9 mouse cellular contexts compared by ENCODE assay signal in genomic region chr11:115071631-115072294, GRCm38 (mm10). TPM values are rescaled to one million over a fixed set of nuclear protein-coding genes. Genes with fewer than 3 reads are reported as not detected.
DNase-seq lines count a peak whose midpoint lies in the region; ATAC-seq and TF ChIP-seq lines count a peak whose summit lies in the region.
"Had no signal": no experiment of that assay in that cellular context is flagged by ENCODE, and none has a peak within 500 bp of the region (broad histone marks: within the 10 kb centered on the region; RNA-seq: fewer than 3 reads in every experiment).

No protein-coding gene starts in this region.

- H3K36me3 ChIP-seq in hindbrain, embryonic 16.5 days (ENCODE audit: control insufficient read depth, insufficient read depth, low read length) = no peaks in the 10 kb centered on the region
- H3K36me3 ChIP-seq in liver, embryonic 13.5 days = no peaks in the 10 kb centered on the region

- H3K9me3 ChIP-seq in hindbrain, embryonic 16.5 days (ENCODE audit: control insufficient read depth, low read length) = no peaks in the 10 kb centered on the region
- no peaks in the 10 kb centered on the region for H3K9me3 ChIP-seq in liver, embryonic 13.5 days (replicated peaks)

- H3K27ac ChIP-seq in bone marrow, adult 2 months (ENCODE audit: control insufficient read depth, insufficient read depth, low read depth, low read length, poor library complexity) = peak overlapping the region; percentile 6; the same call in 1 of the 2 replicates
- H3K27ac ChIP-seq in hindbrain, embryonic 16.5 days (ENCODE audit: low read depth, low read length) = peak overlapping the region; percentile 65; the same call in 1 of the 2 replicates
- no peak overlapping the region for H3K27ac ChIP-seq in liver, embryonic 13.5 days

- DNase-seq in 416B (ENCODE audit: low read depth) = peak; percentile 90
- peak; percentile 45 for DNase-seq in gastrocnemius, postnatal 10 days
- no peak for DNase-seq in liver, embryonic 13.5 days
- no peak for DNase-seq in layer of hippocampus, adult 9-10 months (ENCODE audit: low spot score)
- no peak for DNase-seq in testis, postnatal 14 days (ENCODE audit: low spot score)

- H3K9ac ChIP-seq in hindbrain, embryonic 16.5 days (ENCODE audit: low read depth, low read length) = no peak overlapping the region
- H3K9ac ChIP-seq in liver, embryonic 13.5 days = no peak overlapping the region

- H3K4me2 ChIP-seq in hindbrain, embryonic 16.5 days (ENCODE audit: low read length) = peak overlapping the region; percentile 38
- H3K4me2 ChIP-seq in liver, embryonic 13.5 days = peak overlapping the region; percentile 23

- no peak for TF ChIP-seq POLR2A in bone marrow, adult 2 months (IDR thresholded peaks at IDR 0.05; ENCODE audit: borderline replicate concordance, control insufficient read depth, low read depth, low read length)

- ATAC-seq in hindbrain, embryonic 16.5 days = 0 out of 2 replicates have a peak, but pooled peaks have one; percentile 48
- no peak for ATAC-seq in liver, embryonic 13.5 days (ENCODE audit: low read depth)
- ATAC-seq in monocyte, adult 5-6 weeks (replicated peaks; ENCODE audit: insufficient number of reproducible peaks, low FRiP score, low TSS enrichment, poor library complexity, severe bottlenecking) = peak; percentile 66

- no peaks in the 10 kb centered on the region for H3K4me1 ChIP-seq in bone marrow, adult 2 months (ENCODE audit: control insufficient read depth, insufficient read depth, low read length)
- peaks cover 11% of the 10 kb centered on the region for H3K4me1 ChIP-seq in hindbrain, embryonic 16.5 days (ENCODE audit: control insufficient read depth, insufficient read depth, low read depth, low read length)
- H3K4me1 ChIP-seq in liver, embryonic 13.5 days (replicated peaks) = peaks cover 28% of the 10 kb centered on the region

- 6% methylated on average over 14 of the region's 14 CpGs for WGBS in bone marrow, adult 2 months
- 9% methylated on average over 14 of the region's 14 CpGs for WGBS in hindbrain, embryonic 16.5 days
- 13% methylated on average over 14 of the region's 14 CpGs for WGBS in liver, embryonic 13.5 days (ENCODE audit: insufficient replicate concordance)

- peaks cover 7% of the 10 kb centered on the region; the same call in 1 of the 2 replicates for H3K27me3 ChIP-seq in hindbrain, embryonic 16.5 days (replicated peaks; ENCODE audit: control insufficient read depth, insufficient read depth, low read length)
- H3K27me3 ChIP-seq in liver, embryonic 13.5 days = no peaks in the 10 kb centered on the region

- no peak overlapping the region for H3K4me3 ChIP-seq in bone marrow, adult 2 months (replicated peaks; ENCODE audit: control insufficient read depth, low read depth, low read length)
- H3K4me3 ChIP-seq in hindbrain, embryonic 16.5 days (ENCODE audit: low read length) = no peak overlapping the region
- no peak overlapping the region for H3K4me3 ChIP-seq in liver, embryonic 13.5 days (replicated peaks)

- TF ChIP-seq CTCF in bone marrow, adult 2 months (IDR thresholded peaks at IDR 0.05; ENCODE audit: control insufficient read depth, insufficient read depth, low read length) = no peak

RNA-seq across cellular contexts. Expression of gene Cd300e, which starts 9.8 kb away (rescaled TPM):
- not detected in 2 replicates for polyA plus RNA-seq in bone marrow, adult 2 months (2011; ENCODE audit: insufficient read depth, insufficient read length, low replicate concordance, missing spikeins)
- not detected for total RNA-seq in gastrocnemius, postnatal 10 days (2021)
- polyA plus RNA-seq in hindbrain, embryonic 16.5 days (2015; fragmentation: Nextera tagmentation; extraction: Ambion mirVana) = 0.08 and 0.12 TPM in 2 replicates
- polyA plus RNA-seq in liver, embryonic 13.5 days (2015; fragmentation: Nextera tagmentation; extraction: Ambion mirVana) = 0.68 and 0.82 TPM in 2 replicates
- 160 to 198 TPM (median 162 TPM) in 3 replicates for total RNA-seq in monocyte, adult 5-6 weeks (2017)

RNA-seq across cellular contexts. Expression of gene Rab37, which starts 19.5 kb away (rescaled TPM):
- 5.3 and 11.6 TPM in 2 replicates for polyA plus RNA-seq in bone marrow, adult 2 months (2011; ENCODE audit: insufficient read depth, insufficient read length, low replicate concordance, missing spikeins)
- total RNA-seq in gastrocnemius, postnatal 10 days (2021) = under 1 TPM; 0.21 to 0.77 TPM
- polyA plus RNA-seq in hindbrain, embryonic 16.5 days (2015; fragmentation: Nextera tagmentation; extraction: Ambion mirVana) = 0.89 and 1.3 TPM in 2 replicates
- polyA plus RNA-seq in liver, embryonic 13.5 days (2015; fragmentation: Nextera tagmentation; extraction: Ambion mirVana) = 3.3 and 3.6 TPM in 2 replicates
- 31.7 to 64.8 TPM (median 33.2 TPM) in 3 replicates for total RNA-seq in monocyte, adult 5-6 weeks (2017)

RNA-seq across cellular contexts. Expression of gene Cd300ld3, which starts 23.6 kb away (rescaled TPM):
- polyA plus RNA-seq in bone marrow, adult 2 months (2011; ENCODE audit: insufficient read depth, insufficient read length, low replicate concordance, missing spikeins) = 1.8 and 3.9 TPM in 2 replicates
- 1 to 10 TPM; 2.4 to 3.7 TPM for total RNA-seq in gastrocnemius, postnatal 10 days (2021)
- not detected in 2 replicates for polyA plus RNA-seq in hindbrain, embryonic 16.5 days (2015; fragmentation: Nextera tagmentation; extraction: Ambion mirVana)
- polyA plus RNA-seq in liver, embryonic 13.5 days (2015; fragmentation: Nextera tagmentation; extraction: Ambion mirVana) = not detected in 2 replicates
- 358 to 471 TPM (median 466 TPM) in 3 replicates for total RNA-seq in monocyte, adult 5-6 weeks (2017)

RNA-seq across cellular contexts. Expression of gene Cd300ld5, which starts 34.2 kb away (rescaled TPM):
- 1.8 TPM in 1 of 2 replicates, not detected in the other for polyA plus RNA-seq in bone marrow, adult 2 months (2011; ENCODE audit: insufficient read depth, insufficient read length, low replicate concordance, missing spikeins)
- total RNA-seq in gastrocnemius, postnatal 10 days (2021) = 1 to 10 TPM; 1.4 to 4.7 TPM
- polyA plus RNA-seq in hindbrain, embryonic 16.5 days (2015; fragmentation: Nextera tagmentation; extraction: Ambion mirVana) = not detected in 2 replicates
- not detected in 2 replicates for polyA plus RNA-seq in liver, embryonic 13.5 days (2015; fragmentation: Nextera tagmentation; extraction: Ambion mirVana)
- total RNA-seq in monocyte, adult 5-6 weeks (2017) = not detected in 3 replicates
- total RNA-seq: neutrophil, adult 5-6 weeks had no signal

RNA-seq across cellular contexts. Expression of gene Cd300ld4, which starts 45.0 kb away (rescaled TPM):
- polyA plus RNA-seq in bone marrow, adult 2 months (2011; ENCODE audit: insufficient read depth, insufficient read length, low replicate concordance, missing spikeins) = 1.8 TPM in 1 of 2 replicates, not detected in the other
- under 1 TPM in 1 of 2 experiments, not detected in 1; 0.43 TPM for total RNA-seq in gastrocnemius, postnatal 10 days (2021)
- not detected in 2 replicates for polyA plus RNA-seq in hindbrain, embryonic 16.5 days (2015; fragmentation: Nextera tagmentation; extraction: Ambion mirVana)
- not detected in 2 replicates for polyA plus RNA-seq in liver, embryonic 13.5 days (2015; fragmentation: Nextera tagmentation; extraction: Ambion mirVana)
- total RNA-seq in monocyte, adult 5-6 weeks (2017) = 0.97 TPM in 1 of 3 replicates, not detected in the others
- total RNA-seq: neutrophil, adult 5-6 weeks had no signal

Comparison
In these comparisons a context has a peak if more than half of its experiments do, and no peak if none do; other contexts are left out.
1. DNase-seq: peak in 416B (single experiment) and gastrocnemius, postnatal 10 days (single experiment); none in liver, embryonic 13.5 days (single experiment), layer of hippocampus, adult 9-10 months (single experiment) and testis, postnatal 14 days (single experiment).